ENCODE assay signal across 20 mouse cellular contexts in genomic region chr11:74501061-74501460, GRCm38 (mm10).
DNase-seq lines count a peak whose midpoint lies in the region; ATAC-seq and TF ChIP-seq lines count a peak whose summit lies in the region.
"Had no signal": no experiment of that assay in that cellular context is flagged by ENCODE, and none has a peak within 500 bp of the region (broad histone marks: within the 10 kb centered on the region; RNA-seq: fewer than 3 reads in every experiment).

No protein-coding gene starts in this region.

- DNase-seq in cerebellum, postnatal 10 days, result peak; percentile 74 to 76
- DNase-seq in kidney, adult 2 months, result peak; percentile 16
- no peak for DNase-seq in kidney, postnatal 4 days
- peak; percentile 29 for DNase-seq in urinary bladder, postnatal 14 days (ENCODE audit: low spot score)
- no peak for DNase-seq in urinary bladder, postnatal 4 days (ENCODE audit: low spot score in 2 of 2)
- no peak for DNase-seq in lung, postnatal 14 days
- DNase-seq: adrenal gland, postnatal 36 days; gastrocnemius, postnatal 14 days; lung, postnatal 36 days; thymus, postnatal 36 days had no signal

- TF ChIP-seq POLR2A in kidney, adult 2 months (IDR thresholded peaks at IDR 0.05; ENCODE audit: low read depth, low read length), result no peak

- no peak for ATAC-seq in cerebellum, adult (ENCODE audit: insufficient number of reproducible peaks, low FRiP score, low TSS enrichment)
- ATAC-seq in megakaryocyte, adult 5-6 weeks (ENCODE audit: poor library complexity, severe bottlenecking), result no peak
- ATAC-seq: forebrain, embryonic 15.5 days; intestine, embryonic 16.5 days; midbrain, embryonic 16.5 days had no signal

- WGBS in kidney, adult 2 months, result 37% methylated on average over 3 of the region's 3 CpGs

- peaks cover 5% of the 10 kb centered on the region; the same call in 1 of the 2 replicates for H3K4me1 ChIP-seq in kidney, adult 2 months (ENCODE audit: control insufficient read depth, insufficient read depth, low read length)
- H3K4me1 ChIP-seq: forebrain, embryonic 15.5 days had no signal

- no peak overlapping the region for H3K4me3 ChIP-seq in kidney, adult 2 months (ENCODE audit: insufficient read depth, low read depth, low read length)
- H3K4me3 ChIP-seq: embryonic facial prominence, embryonic 12.5 days; erythroblast, embryonic 14.5 days; forebrain, embryonic 15.5 days; neural tube, embryonic 15.5 days had no signal

- H3K27me3 ChIP-seq in kidney, adult 2 months (replicated peaks; ENCODE audit: control insufficient read depth, insufficient read depth, low read length), result no peaks in the 10 kb centered on the region
- H3K27me3 ChIP-seq: CH12.LX; embryonic facial prominence, embryonic 12.5 days; forebrain, embryonic 15.5 days; neural tube, embryonic 15.5 days had no signal

- no peaks in the 10 kb centered on the region for H3K36me3 ChIP-seq in kidney, adult 2 months (ENCODE audit: control insufficient read depth, insufficient read depth, low read length)
- H3K36me3 ChIP-seq: embryonic facial prominence, embryonic 12.5 days; forebrain, embryonic 15.5 days; neural tube, embryonic 15.5 days had no signal

- H3K27ac ChIP-seq in kidney, adult 2 months (ENCODE audit: insufficient read depth, low read depth, low read length), result peak overlapping the region; percentile 14; the same call in 1 of the 2 replicates
- H3K27ac ChIP-seq: embryonic facial prominence, embryonic 12.5 days; forebrain, embryonic 15.5 days; hindbrain, embryonic 14.5 days; neural tube, embryonic 15.5 days had no signal

- TF ChIP-seq CTCF in kidney, adult 2 months (conservative IDR thresholded peaks at IDR 0.05; ENCODE audit: insufficient read depth, insufficient read length, low read depth, low read length), result no peak

Comparison
In these comparisons a context has a peak if more than half of its experiments do, and no peak if none do; other contexts are left out.
1. DNase-seq: peak in cerebellum, postnatal 10 days (2 of 2), kidney, adult 2 months (single experiment) and urinary bladder, postnatal 14 days (single experiment); none in kidney, postnatal 4 days (0 of 2), urinary bladder, postnatal 4 days (0 of 2) and lung, postnatal 14 days (single experiment).